Mouse (Mus musculus) stomach, postnatal 0 days (tissue): ENCODE measurements around the gene Mrpl20. TPM values are rescaled to one million over a fixed set of nuclear protein-coding genes. Genes with fewer than 3 reads are reported as not detected.
A peak's percentile ranks its signal among the peaks of the same experiment; 100 is the strongest.

Experiments
- ATAC-seq: fragments of 200-750 bp; cut with Nextera tagmentation; 2 replicates; pipeline ENCODE4 v1.8.0; 2017; ENCODE audit not compliant: low FRiP score, low TSS enrichment
- DNase-seq: peaks from one replicate; pipeline ENCODE4 v3.0.0-alpha.2; 2016; ENCODE audit warnings: low spot score
- H3K27ac ChIP-seq: fragments of 300-500 bp; sonication (generic); replicated peaks from 2 replicates; pipeline ENCODE4 v1.5.1; 2014; ENCODE audit warnings: mild to moderate bottlenecking, control low read depth
- H3K27me3 ChIP-seq: fragments of 300-500 bp; sonication (generic); 2 replicates; pipeline ENCODE4 v1.6.1; 2014; ENCODE audit warnings: low read length; ENCODE audit not compliant: control insufficient read depth, insufficient read depth
- H3K36me3 ChIP-seq: fragments of 300-500 bp; sonication (generic); 2 replicates; pipeline ENCODE4 v1.6.1; 2014; ENCODE audit warnings: low read length, mixed read lengths; ENCODE audit not compliant: control insufficient read depth, insufficient read depth
- H3K4me1 ChIP-seq: fragments of 300-500 bp; sonication (generic); replicated peaks from 2 replicates; pipeline ENCODE4 v1.6.1; 2014; ENCODE audit warnings: antibody characterized with exemption; ENCODE audit not compliant: control insufficient read depth, insufficient read depth
- H3K4me2 ChIP-seq: fragments of 300-500 bp; sonication (generic); replicated peaks from 2 replicates; pipeline ENCODE4 v1.6.1; 2014; ENCODE audit warnings: low read depth, mild to moderate bottlenecking, control low read depth, moderate library complexity
- H3K4me3 ChIP-seq: fragments of 300-500 bp; sonication (generic); 2 replicates; pipeline ENCODE4 v1.5.1; 2014; ENCODE audit warnings: low read depth, low read length, control low read depth
- H3K9ac ChIP-seq: fragments of 300-500 bp; sonication (generic); 2 replicates; pipeline ENCODE4 v1.6.1; 2014; ENCODE audit warnings: mild to moderate bottlenecking, low read length, control low read depth, mixed read lengths
- H3K9me3 ChIP-seq: fragments of 300-500 bp; sonication (generic); 2 replicates; pipeline ENCODE4 v1.6.1; 2016; ENCODE audit warnings: low read length; ENCODE audit not compliant: control insufficient read depth
- CTCF ChIP-seq: IDR thresholded peaks from 2 replicates; pipeline ENCODE4 v1.5.1; 2016; ENCODE audit warnings: antibody characterized with exemption, low read depth, mild to moderate bottlenecking, moderate library complexity
- EP300 ChIP-seq: optimal IDR thresholded peaks from 2 replicates; pipeline ENCODE3; 2016; ENCODE audit warnings: antibody characterized with exemption
- WGBS: fragments of 180-500 bp; shearing (Covaris S2); extraction: QIAGEN DNeasy Blood & Tissue Kit; methylation state at CpG from one replicate; pipeline ENCODE4 v1.1.7; 2014; 5-methylcytosine and 5-hydroxymethylcytosine counted together
- polyA plus RNA-seq: library from polyadenylated mRNA; unstranded; fragments of >200 nt; fragmentation: Nextera tagmentation; extraction: Ambion mirVana; gene quantifications from 2 replicates; pipeline ENCODE4 v1.2.1, GENCODE M21; 2015

The Mrpl20 gene
- polyA plus RNA-seq, 1 experiment from 2014 or later = 240 TPM

DNA sequence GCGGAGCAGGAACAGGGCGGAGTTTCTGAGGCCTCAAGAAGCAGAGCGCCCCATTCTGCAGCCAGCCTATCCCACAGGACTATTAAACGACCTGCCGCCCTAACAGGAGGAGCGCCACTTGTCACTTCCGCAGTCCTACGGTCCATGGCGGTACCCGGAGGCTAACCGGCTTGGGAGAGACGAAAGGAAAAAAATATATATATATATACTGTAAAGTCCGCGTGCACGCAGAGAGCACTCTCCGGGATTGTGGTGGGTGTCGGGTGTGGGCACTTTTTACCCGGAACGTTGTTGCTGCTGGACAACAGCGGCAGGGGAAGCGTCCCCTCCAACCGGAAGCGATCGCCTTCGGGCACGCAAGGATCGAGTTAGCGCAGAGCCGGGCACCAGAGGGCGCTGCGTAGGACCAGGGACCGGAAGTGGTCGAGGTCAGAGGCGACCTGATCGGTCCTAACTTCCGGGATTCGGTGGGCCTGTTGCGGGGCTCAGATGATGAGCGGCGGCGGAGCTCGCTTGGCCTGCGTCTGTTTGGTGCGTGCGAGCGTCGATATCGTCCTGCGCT, 28.6 kb downstream of the Mrpl20 start, which contains the start of gene Aurkaip1:
Gene Aurkaip1 (plus strand): TSS at position 68 of the 562 bp plus-strand sequence.
- H3K9me3 ChIP-seq = no peaks in the 10 kb centered on the region
- H3K27me3 ChIP-seq = no peaks in the 10 kb centered on the region
- 0% methylated on average over 49 of the region's 49 CpGs for WGBS
- peak within 1 kb of the TSS; percentile 93 for H3K4me2 ChIP-seq
- peak within 1 kb of the TSS; percentile 85 for H3K27ac ChIP-seq
- DNase-seq (peak; percentile 96), ATAC-seq (peak; percentile 93)
- H3K4me1 ChIP-seq = no peaks in the 10 kb centered on the region
- no peaks in the 10 kb centered on the region for H3K36me3 ChIP-seq
- H3K9ac ChIP-seq = peak within 1 kb of the TSS; percentile 85
- TF ChIP-seq CTCF = peak; percentile 94
- TF ChIP-seq EP300 = no peak
- H3K4me3 ChIP-seq = peak within 1 kb of the TSS; percentile 78

GRCm38 (mm10) chr4:155831831-155832230, 29.2 kb downstream of the Mrpl20 start:
- under 1% methylated on average over 25 of the region's 25 CpGs for WGBS
- H3K9me3 ChIP-seq = no peaks in the 10 kb centered on the region
- ATAC-seq = peak; percentile 16
- TF ChIP-seq CTCF = no peak
- TF ChIP-seq EP300 = no peak
- no peaks in the 10 kb centered on the region for H3K27me3 ChIP-seq
- H3K4me2 ChIP-seq = peak overlapping the region; percentile 93
- no peaks in the 10 kb centered on the region for H3K36me3 ChIP-seq
- peak overlapping the region; percentile 85 for H3K27ac ChIP-seq
- no peaks in the 10 kb centered on the region for H3K4me1 ChIP-seq
- peak overlapping the region; percentile 85 for H3K9ac ChIP-seq
- peak; percentile 62 for DNase-seq
- peak overlapping the region; percentile 78 for H3K4me3 ChIP-seq

DNA sequence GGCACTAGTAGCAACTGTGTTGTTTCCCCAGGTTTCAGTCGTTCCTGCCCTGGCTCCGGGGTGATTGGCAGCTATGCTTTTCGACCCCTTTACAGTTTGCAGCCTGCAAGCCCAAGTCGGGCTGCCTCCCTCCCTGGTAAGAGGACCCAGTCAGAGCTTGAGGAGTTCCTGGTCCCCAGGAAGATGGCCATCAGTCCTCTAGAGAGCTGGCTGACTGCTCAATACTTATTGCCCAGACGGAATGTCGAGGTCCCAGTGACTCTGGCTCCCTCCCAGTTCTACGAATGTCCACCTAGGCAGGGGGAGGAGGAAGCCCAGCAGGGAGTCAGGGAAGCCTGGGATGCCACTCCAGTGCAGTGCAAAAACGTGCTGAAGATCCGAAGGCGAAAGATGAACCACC, 29.6 kb downstream of the Mrpl20 start:
- no peak for DNase-seq
- ATAC-seq = no peak
- peak overlapping the region; percentile 85; the same call in 1 of the 2 replicates for H3K27ac ChIP-seq
- H3K4me2 ChIP-seq = peak overlapping the region; percentile 93
- H3K36me3 ChIP-seq = no peaks in the 10 kb centered on the region
- TF ChIP-seq CTCF (no peak), EP300 (no peak)
- no peaks in the 10 kb centered on the region for H3K4me1 ChIP-seq
- 54% methylated on average over 10 of the region's 10 CpGs for WGBS
- H3K4me3 ChIP-seq = peak overlapping the region; percentile 78
- H3K9me3 ChIP-seq = no peaks in the 10 kb centered on the region
- peak overlapping the region; percentile 85 for H3K9ac ChIP-seq
- H3K27me3 ChIP-seq = no peaks in the 10 kb centered on the region

GRCm38 (mm10) chr4:155833234-155833633, 30.6 kb downstream of the Mrpl20 start:
- no peaks in the 10 kb centered on the region for H3K9me3 ChIP-seq
- H3K36me3 ChIP-seq = no peaks in the 10 kb centered on the region
- TF ChIP-seq CTCF (no peak), EP300 (no peak)
- WGBS = 79% methylated on average over 4 of the region's 4 CpGs
- no peak for ATAC-seq
- no peaks in the 10 kb centered on the region for H3K4me1 ChIP-seq
- DNase-seq = no peak
- no peak overlapping the region for H3K27ac ChIP-seq
- no peak overlapping the region for H3K9ac ChIP-seq
- H3K4me2 ChIP-seq = no peak overlapping the region
- H3K27me3 ChIP-seq = no peaks in the 10 kb centered on the region
- H3K4me3 ChIP-seq = no peak overlapping the region

DNA sequence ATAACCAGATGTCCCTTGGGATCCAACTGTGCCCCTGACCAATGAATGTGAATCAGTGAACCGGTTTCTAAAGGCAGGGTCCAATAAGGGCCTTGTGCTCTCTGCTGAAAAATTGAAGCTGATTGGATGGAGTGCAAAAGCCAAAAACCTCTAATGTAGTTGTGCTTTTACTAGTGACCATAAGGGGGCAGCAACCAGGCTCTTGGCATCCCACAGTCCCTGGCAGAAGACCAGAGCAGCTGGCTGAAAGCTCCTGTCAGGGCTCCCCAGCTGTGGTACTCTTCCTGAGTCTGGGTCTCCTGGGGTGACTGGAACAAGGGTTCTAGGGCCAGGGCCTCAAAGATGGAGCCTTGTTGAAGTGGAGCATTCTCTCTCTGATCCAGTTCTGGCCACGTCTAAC, 31.2 kb downstream of the Mrpl20 start:
- peak; percentile 8; the same call in 1 of the 2 replicates for ATAC-seq
- 7% methylated on average over 2 of the region's 2 CpGs for WGBS
- no peak overlapping the region for H3K9ac ChIP-seq
- H3K4me3 ChIP-seq = no peak overlapping the region
- DNase-seq = peak; percentile 80
- TF ChIP-seq EP300 (peak; percentile 20), CTCF (peak; percentile 86)
- no peak overlapping the region for H3K4me2 ChIP-seq
- H3K4me1 ChIP-seq = no peaks in the 10 kb centered on the region
- H3K36me3 ChIP-seq = no peaks in the 10 kb centered on the region
- no peaks in the 10 kb centered on the region for H3K9me3 ChIP-seq
- peak overlapping the region; percentile 81 for H3K27ac ChIP-seq
- no peaks in the 10 kb centered on the region for H3K27me3 ChIP-seq

DNA sequence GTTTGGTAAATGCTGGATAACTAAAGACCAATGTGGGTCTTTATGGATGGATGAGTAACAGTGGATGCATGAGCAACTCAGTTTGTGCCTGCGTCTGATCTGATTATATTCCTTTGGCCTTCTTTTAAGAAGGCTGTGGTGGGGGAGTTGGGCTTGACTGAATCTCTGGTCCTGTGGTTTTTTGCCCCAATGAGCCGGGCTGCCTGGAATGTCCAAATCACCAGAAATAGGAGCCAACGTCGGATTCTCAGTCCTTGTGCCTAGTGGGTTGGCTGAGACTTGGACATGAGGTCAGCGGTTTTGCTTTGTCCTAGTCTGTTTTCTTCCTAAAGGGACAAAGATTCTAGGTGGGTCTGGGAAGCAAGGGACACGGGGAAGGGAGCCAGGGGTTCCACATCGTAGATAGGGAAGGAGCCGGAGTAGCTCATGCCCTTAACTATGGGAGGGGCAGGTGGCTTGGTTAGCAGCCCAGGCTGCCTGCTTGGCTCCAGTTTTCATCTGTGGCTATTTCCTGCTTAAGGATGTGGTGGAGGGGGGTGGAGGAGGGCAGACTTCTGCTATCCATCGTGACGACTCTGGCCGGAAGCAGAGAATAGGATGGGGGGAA, 34.8 kb downstream of the Mrpl20 start:
- no peak for ATAC-seq
- no peak overlapping the region for H3K9ac ChIP-seq
- H3K27ac ChIP-seq = peak overlapping the region; percentile 97
- TF ChIP-seq EP300 (no peak), CTCF (no peak)
- no peak overlapping the region for H3K4me3 ChIP-seq
- H3K4me2 ChIP-seq = peak overlapping the region; percentile 18
- DNase-seq = no peak
- 0 out of 2 replicates have a peak, but pooled peaks cover 3% of the 10 kb centered on the region for H3K4me1 ChIP-seq
- no peaks in the 10 kb centered on the region for H3K36me3 ChIP-seq
- no peaks in the 10 kb centered on the region for H3K27me3 ChIP-seq
- WGBS = 56% methylated on average over 11 of the region's 11 CpGs
- H3K9me3 ChIP-seq = no peaks in the 10 kb centered on the region
